Mouse (Mus musculus) MEL (cell line): ENCODE results near the gene Pipox. TPM values are rescaled to one million over a fixed set of nuclear protein-coding genes. Genes with fewer than 3 reads are reported as not detected.

Experiments
- DNase-seq: peaks from one replicate; pipeline ENCODE4 v3.0.0; 2011; ENCODE audit warnings: low read depth, low spot score
- H3K27ac ChIP-seq: 2 replicates; pipeline ENCODE4 v1.5.1; 2012; ENCODE audit warnings: low read depth, mild to moderate bottlenecking, control low read depth, low read length, moderate library complexity; ENCODE audit not compliant: control insufficient read depth
- H3K27me3 ChIP-seq, 2 experiments: fragments of 150-350 bp in 1 of 2; sonication (generic) in 1 of 2; 2 replicates each; pipeline ENCODE4 v1.6.1; 2012; ENCODE audit warnings: low read length in 2 of 2, mild to moderate bottlenecking in 2 of 2, improper control_type of control experiment in 1 of 2, moderate library complexity in 1 of 2; ENCODE audit not compliant: insufficient read depth in 2 of 2, control insufficient read depth in 1 of 2
- H3K36me3 ChIP-seq, 2 experiments: 2 replicates each; pipeline ENCODE4 v1.6.1; 2012 to 2014; ENCODE audit warnings: low read length in 2 of 2, improper control_type of control experiment in 1 of 2, inconsistent platforms in 1 of 2, mild to moderate bottlenecking in 1 of 2; ENCODE audit not compliant: insufficient read depth in 2 of 2, control insufficient read depth in 1 of 2
- H3K4me1 ChIP-seq, 2 experiments: fragments of 150-350 bp in 1 of 2; sonication (generic) in 1 of 2; 2 replicates each; pipeline ENCODE4 v1.6.1; 2012; ENCODE audit warnings: low read length in 2 of 2, improper control_type of control experiment in 1 of 2, mild to moderate bottlenecking in 1 of 2; ENCODE audit not compliant: insufficient read depth in 2 of 2, control insufficient read depth in 1 of 2
- H3K4me3 ChIP-seq, 2 experiments: fragments of 150-350 bp in 1 of 2; sonication (generic) in 1 of 2; 2 replicates each; pipeline ENCODE4 v1.5.1; 2012; ENCODE audit warnings: low read depth in 2 of 2, low read length in 2 of 2, mild to moderate bottlenecking in 2 of 2, moderate library complexity in 2 of 2, control low read depth in 1 of 2, improper control_type of control experiment in 1 of 2; ENCODE audit not compliant: control insufficient read depth in 1 of 2, insufficient read depth in 1 of 2
- H3K79me2 ChIP-seq: 2 replicates; pipeline ENCODE4 v1.6.1; 2012; ENCODE audit warnings: mild to moderate bottlenecking, low read length, moderate library complexity; ENCODE audit not compliant: control insufficient read depth, poor library complexity, insufficient read depth
- H3K9ac ChIP-seq: 2 replicates; pipeline ENCODE4 v1.6.1; 2012; ENCODE audit warnings: low read depth, mild to moderate bottlenecking, control low read depth, low read length, moderate library complexity; ENCODE audit not compliant: control insufficient read depth, poor library complexity, severe bottlenecking
- H3K9me3 ChIP-seq: fragments of 150-350 bp; sonication (generic); replicated peaks from 2 replicates; pipeline ENCODE4 v1.6.1; 2012; ENCODE audit warnings: mild to moderate bottlenecking, low read length, improper control_type of control experiment, moderate library complexity; ENCODE audit not compliant: insufficient read depth
- BHLHE40 ChIP-seq: IDR thresholded peaks from 2 replicates; pipeline ENCODE4 v1.6.1; 2012; ENCODE audit warnings: low read depth, mild to moderate bottlenecking, inconsistent platforms, low read length, improper control_type of control experiment, borderline replicate concordance
- CTCF ChIP-seq, 3 experiments: IDR thresholded peaks in 2 of 3; conservative IDR thresholded peaks in 1 of 3; 2 replicates each; pipeline ENCODE4 v1.5.1; 2011 to 2012; ENCODE audit warnings: low read length in 3 of 3, low read depth in 2 of 3, mild to moderate bottlenecking in 2 of 3, improper control_type of control experiment in 1 of 3, inconsistent platforms in 1 of 3, mixed read lengths in 1 of 3, moderate library complexity in 1 of 3; ENCODE audit not compliant: control insufficient read depth in 1 of 3, insufficient read depth in 1 of 3, poor library complexity in 1 of 3, severe bottlenecking in 1 of 3
- ELF1 ChIP-seq: IDR thresholded peaks from 2 replicates; pipeline ENCODE4 v1.6.1; 2014; ENCODE audit warnings: low read depth, mild to moderate bottlenecking, inconsistent platforms, low read length, improper control_type of control experiment, moderate library complexity
- EP300 ChIP-seq, 2 experiments: IDR thresholded peaks; 2 replicates each; pipeline ENCODE4 v1.6.1; 2011; ENCODE audit warnings: improper control_type of control experiment in 2 of 2, low read length in 2 of 2, low read depth in 1 of 2, mild to moderate bottlenecking in 1 of 2
- ETS1 ChIP-seq: IDR thresholded peaks from 2 replicates; pipeline ENCODE4 v1.6.1; 2012; ENCODE audit warnings: low read depth, mild to moderate bottlenecking, inconsistent platforms, low read length, improper control_type of control experiment, moderate library complexity
- GABPA ChIP-seq: IDR thresholded peaks from 2 replicates; pipeline ENCODE4 v1.6.1; 2012; ENCODE audit warnings: low read depth, mild to moderate bottlenecking, inconsistent platforms, low read length, improper control_type of control experiment, moderate library complexity
- JUND ChIP-seq: IDR thresholded peaks from 2 replicates; pipeline ENCODE4 v1.6.1; 2011; ENCODE audit warnings: low read depth, mild to moderate bottlenecking, improper control_type of control experiment, low read length
- MAFK ChIP-seq: IDR thresholded peaks from 2 replicates; pipeline ENCODE4 v1.6.1; 2011; ENCODE audit warnings: low read depth, mild to moderate bottlenecking, low read length, improper control_type of control experiment, borderline replicate concordance
- MYB ChIP-seq: IDR thresholded peaks from 2 replicates; pipeline ENCODE4 v1.6.1; 2011; ENCODE audit warnings: mild to moderate bottlenecking, low read depth, low read length, improper control_type of control experiment
- NELFE ChIP-seq: IDR thresholded peaks from 2 replicates; pipeline ENCODE4 v1.6.1; 2011; ENCODE audit warnings: low read depth, low read length, improper control_type of control experiment
- NRF1 ChIP-seq: IDR thresholded peaks from 2 replicates; pipeline ENCODE4 v1.6.1; 2014; ENCODE audit warnings: low read depth, mild to moderate bottlenecking, inconsistent platforms, low read length, improper control_type of control experiment, moderate library complexity; ENCODE audit not compliant: poor library complexity, insufficient read depth, severe bottlenecking
- POLR2AphosphoS2 ChIP-seq: IDR thresholded peaks from 2 replicates; pipeline ENCODE4 v1.6.1; 2011; ENCODE audit warnings: low read length, improper control_type of control experiment
- SIN3A ChIP-seq: IDR thresholded peaks from 2 replicates; pipeline ENCODE4 v1.6.1; 2012; ENCODE audit warnings: low read length, improper control_type of control experiment, inconsistent platforms
- SMC3 ChIP-seq: IDR thresholded peaks from 2 replicates; pipeline ENCODE4 v1.6.1; 2011; ENCODE audit warnings: low read depth, low read length, improper control_type of control experiment
- TBP ChIP-seq: IDR thresholded peaks from 2 replicates; pipeline ENCODE4 v1.8.0; 2011; ENCODE audit warnings: low read depth, low read length, improper control_type of control experiment
- UBTF ChIP-seq: IDR thresholded peaks from 2 replicates; pipeline ENCODE4 v1.6.1; 2012; ENCODE audit warnings: low read depth, mild to moderate bottlenecking, inconsistent platforms, low read length, improper control_type of control experiment, moderate library complexity, borderline replicate concordance; ENCODE audit not compliant: insufficient read depth
- USF1 ChIP-seq: IDR thresholded peaks from 2 replicates; pipeline ENCODE4 v1.6.1; 2014; ENCODE audit warnings: low read depth, mild to moderate bottlenecking, inconsistent platforms, low read length, improper control_type of control experiment, moderate library complexity
- ZC3H11A ChIP-seq: IDR thresholded peaks from 2 replicates; pipeline ENCODE4 v1.6.1; 2012; ENCODE audit warnings: low read depth, mild to moderate bottlenecking, inconsistent platforms, low read length, improper control_type of control experiment
- ZNF384 ChIP-seq: IDR thresholded peaks from 2 replicates; pipeline ENCODE4 v1.6.1; 2012; ENCODE audit warnings: low read depth, mild to moderate bottlenecking, inconsistent platforms, low read length, improper control_type of control experiment
- polyA plus RNA-seq, 2 experiments: library from polyadenylated mRNA; stranded (reverse) in 1 of 2; unstranded in 1 of 2; fragments of >175 nt in 1 of 2; fragments of >200 nt in 1 of 2; gene quantifications; 2 replicates each; pipeline versions ENCODE4 v1.2.1 to v1.2.4; 2012; ENCODE audit warnings: low replicate concordance in 2 of 2, low read depth in 1 of 2; ENCODE audit not compliant: insufficient read length in 2 of 2, insufficient read depth in 1 of 2, missing spikeins in 1 of 2
- total RNA-seq: library from RNA; depleted of rRNA; stranded (reverse); fragments of 300-350 nt; gene quantifications from 2 replicates; pipeline ENCODE4 v1.2.3, GENCODE M21; 2012

Gene Pipox
- total and polyA plus RNA-seq, 3 experiments = not detected

DNA sequence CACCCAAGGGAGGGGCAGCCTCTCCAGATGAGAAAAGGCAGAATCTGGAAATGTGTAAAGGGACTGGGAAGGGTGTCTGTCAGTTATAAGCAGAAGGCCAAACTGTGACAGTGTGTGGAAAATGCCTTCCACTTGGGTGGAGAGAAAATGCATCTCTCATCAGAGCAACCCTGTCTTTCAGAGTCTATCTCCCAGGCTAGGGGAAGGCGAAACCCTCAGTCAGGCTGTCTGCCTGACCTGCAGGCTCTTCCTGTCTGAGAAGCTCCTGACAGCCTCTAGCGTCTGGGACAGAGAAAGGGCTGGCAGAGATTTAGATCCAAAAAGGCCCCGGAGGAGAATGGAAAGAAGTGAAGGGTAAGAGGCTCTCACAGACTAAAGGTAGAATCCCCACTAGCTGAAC is 9.9 kb upstream of the Pipox start:
- Histone ChIP-seq H3K9me3 (no peaks in the 10 kb centered on the region), H3K27me3 (peaks cover 40 to 43% of the 10 kb centered on the region in 2 experiments), H3K79me2 (no peaks in the 10 kb centered on the region), H3K9ac (no peak overlapping the region), H3K4me1 (peaks cover 0 to 4% of the 10 kb centered on the region in 2 experiments; a peak in 1 of 4 replicates), H3K36me3 (peaks cover 0 to 3% of the 10 kb centered on the region in 2 experiments; a peak in 1 of 4 replicates), H3K4me3 (no peak overlapping the region), H3K27ac (no peak overlapping the region)
- DNase-seq = no peak
- no peak for TF ChIP-seq ETS1

DNA sequence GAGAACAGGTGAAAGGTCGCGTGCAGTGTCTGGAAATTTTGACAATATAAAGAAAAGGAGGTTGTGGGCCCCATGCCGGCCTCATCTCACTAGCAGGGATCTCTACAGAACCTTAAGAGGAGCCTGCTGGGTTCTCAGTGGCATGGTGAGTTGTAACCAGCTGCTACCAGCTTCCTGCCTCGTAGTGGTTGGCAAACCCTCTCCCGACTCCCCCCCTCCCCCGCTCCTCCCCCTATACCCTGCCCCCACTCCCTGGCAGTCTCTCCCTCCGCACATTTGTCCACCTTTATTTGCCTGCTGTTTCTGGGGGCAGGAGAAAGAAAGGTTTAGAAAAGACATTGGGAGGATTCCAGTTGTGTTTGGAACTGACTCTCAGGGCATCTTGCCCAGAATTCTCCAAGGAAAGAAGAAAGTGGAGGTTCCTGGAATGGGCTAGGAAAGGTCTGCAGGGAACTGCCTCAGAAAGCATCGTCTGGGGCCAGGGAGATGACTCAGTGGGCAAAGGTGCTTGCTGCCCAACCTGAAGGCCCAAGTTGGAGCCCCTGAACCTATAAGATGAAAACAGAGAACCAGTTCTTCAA is 8.0 kb upstream of the Pipox start:
- Histone ChIP-seq H3K4me3 (no peak overlapping the region), H3K9me3 (no peaks in the 10 kb centered on the region), H3K79me2 (no peaks in the 10 kb centered on the region), H3K27me3 (peaks cover 36 to 44% of the 10 kb centered on the region in 2 experiments), H3K27ac (no peak overlapping the region), H3K4me1 (peaks cover 0 to 4% of the 10 kb centered on the region in 2 experiments; a peak in 1 of 4 replicates), H3K9ac (no peak overlapping the region), H3K36me3 (peaks cover 0 to 3% of the 10 kb centered on the region in 2 experiments; a peak in 1 of 4 replicates)
- DNase-seq = no peak
- no peak for TF ChIP-seq UBTF
- no peak for TF ChIP-seq SIN3A
- no peak for TF ChIP-seq SMC3
- TF ChIP-seq TBP = no peak
- no peak for TF ChIP-seq GABPA
- TF ChIP-seq BHLHE40 = no peak
- no peak for TF ChIP-seq NELFE
- no peak for TF ChIP-seq CTCF (IDR thresholded peaks at IDR 0.05 in 2 of 3, conservative IDR thresholded peaks at IDR 0.05 in 1 of 3; ENCODE audit: control insufficient read depth in 1 of 3, insufficient read depth in 1 of 3, low read depth in 2 of 3, low read length in 3 of 3, poor library complexity in 1 of 3, severe bottlenecking in 1 of 3)
- TF ChIP-seq MYB = no peak
- no peak for TF ChIP-seq NRF1
- TF ChIP-seq POLR2AphosphoS2 = no peak
- no peak for TF ChIP-seq ELF1
- TF ChIP-seq JUND = no peak
- TF ChIP-seq ZC3H11A = no peak
- TF ChIP-seq EP300 (IDR thresholded peaks at IDR 0.05; ENCODE audit: low read depth in 1 of 2, low read length in 2 of 2) = no peak
- TF ChIP-seq ZNF384 = no peak
- no peak for TF ChIP-seq USF1
- no peak for TF ChIP-seq MAFK
- TF ChIP-seq, all 39 proteins: peak for 0
